Mouse (Mus musculus) kidney, postnatal 0 days (tissue): ENCODE data around the gene Pknox2. TPM values are rescaled to one million over a fixed set of nuclear protein-coding genes. Genes with fewer than 3 reads are reported as not detected.

Experiments used
- ATAC-seq: fragments of 200-750 bp; cut with Nextera tagmentation; replicated peaks from 2 replicates; pipeline ENCODE4 v1.8.0; 2017; ENCODE audit warnings: low read depth, moderate number of reproducible peaks, moderate TSS enrichment, moderate library complexity; ENCODE audit not compliant: low FRiP score
- DNase-seq: peaks from one replicate; pipeline ENCODE4 v3.0.0-alpha.2; 2016; ENCODE audit warnings: low spot score
- H3K27ac ChIP-seq: fragments of 300-500 bp; sonication (generic); 2 replicates; pipeline ENCODE4 v1.5.1; 2014; ENCODE audit warnings: mild to moderate bottlenecking
- H3K27me3 ChIP-seq: fragments of 300-500 bp; sonication (generic); 2 replicates; pipeline ENCODE4 v1.6.1; 2014; ENCODE audit warnings: low read length, mixed read lengths; ENCODE audit not compliant: insufficient read depth
- H3K36me3 ChIP-seq: fragments of 300-500 bp; sonication (generic); 2 replicates; pipeline ENCODE4 v1.6.1; 2014; ENCODE audit warnings: low read length, mixed read lengths; ENCODE audit not compliant: insufficient read depth
- H3K4me1 ChIP-seq: fragments of 300-500 bp; sonication (generic); replicated peaks from 2 replicates; pipeline ENCODE4 v1.6.1; 2014; ENCODE audit warnings: antibody characterized with exemption, low read length, mixed read lengths; ENCODE audit not compliant: insufficient read depth
- H3K4me2 ChIP-seq: fragments of 300-500 bp; sonication (generic); 2 replicates; pipeline ENCODE4 v1.6.1; 2014; ENCODE audit warnings: mild to moderate bottlenecking, low read length, moderate library complexity, mixed read lengths
- H3K4me3 ChIP-seq: fragments of 300-500 bp; sonication (generic); replicated peaks from 2 replicates; pipeline ENCODE4 v1.5.1; 2014; ENCODE audit warnings: low read depth, low read length
- H3K9ac ChIP-seq: fragments of 300-500 bp; sonication (generic); 2 replicates; pipeline ENCODE4 v1.6.1; 2014; ENCODE audit warnings: low read depth, low read length
- H3K9me3 ChIP-seq: fragments of 300-500 bp; sonication (generic); replicated peaks from 2 replicates; pipeline ENCODE4 v1.6.1; 2016; ENCODE audit warnings: low read length, inconsistent platforms, mixed read lengths
- CTCF ChIP-seq: IDR thresholded peaks from 2 replicates; pipeline ENCODE4 v1.5.1; 2016; ENCODE audit warnings: antibody characterized with exemption, low read depth, mild to moderate bottlenecking, moderate library complexity
- WGBS: fragments of 180-500 bp; shearing (Covaris S2); extraction: QIAGEN DNeasy Blood & Tissue Kit; methylation state at CpG from one replicate; pipeline ENCODE4 v1.1.7; 2014; 5-methylcytosine and 5-hydroxymethylcytosine counted together
- polyA plus RNA-seq: library from polyadenylated mRNA; unstranded; fragments of >200 nt; fragmentation: Nextera tagmentation; extraction: Ambion mirVana; gene quantifications from 2 replicates; pipeline ENCODE4 v1.2.1, GENCODE M21; 2015

Pknox2 gene
- polyA plus RNA-seq, 1 experiment from 2014 or later: 6.0 TPM

DNA sequence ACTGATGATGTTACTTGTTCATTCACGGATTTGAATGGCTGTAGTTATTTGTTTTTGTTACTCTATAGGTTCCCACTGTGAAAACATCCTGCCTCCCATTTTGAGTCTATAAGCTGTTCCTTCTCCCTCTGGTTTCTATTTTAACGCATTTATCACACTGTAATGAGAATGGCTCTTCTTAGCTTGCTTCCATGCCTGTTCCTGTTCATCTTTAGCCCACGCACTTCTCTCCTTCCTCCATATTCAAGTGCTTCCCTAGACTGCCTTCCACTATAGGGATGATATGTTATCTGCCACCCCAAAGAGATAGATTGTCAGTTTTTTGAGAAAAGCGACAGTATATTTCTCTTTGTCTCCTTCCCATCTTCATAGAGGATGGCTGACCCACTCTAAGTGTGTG is 246.7 kb downstream of the Pknox2 start:
- Histone ChIP-seq H3K9ac (no peak overlapping the region), H3K4me1 (no peaks in the 10 kb centered on the region), H3K9me3 (no peaks in the 10 kb centered on the region), H3K27ac (no peak overlapping the region), H3K27me3 (no peaks in the 10 kb centered on the region), H3K36me3 (no peaks in the 10 kb centered on the region), H3K4me2 (no peak overlapping the region), H3K4me3 (no peak overlapping the region)
- 82% methylated on average over 4 of the region's 4 CpGs for WGBS
- DNase-seq (no peak), ATAC-seq (no peak)
- no peak for TF ChIP-seq CTCF

DNA sequence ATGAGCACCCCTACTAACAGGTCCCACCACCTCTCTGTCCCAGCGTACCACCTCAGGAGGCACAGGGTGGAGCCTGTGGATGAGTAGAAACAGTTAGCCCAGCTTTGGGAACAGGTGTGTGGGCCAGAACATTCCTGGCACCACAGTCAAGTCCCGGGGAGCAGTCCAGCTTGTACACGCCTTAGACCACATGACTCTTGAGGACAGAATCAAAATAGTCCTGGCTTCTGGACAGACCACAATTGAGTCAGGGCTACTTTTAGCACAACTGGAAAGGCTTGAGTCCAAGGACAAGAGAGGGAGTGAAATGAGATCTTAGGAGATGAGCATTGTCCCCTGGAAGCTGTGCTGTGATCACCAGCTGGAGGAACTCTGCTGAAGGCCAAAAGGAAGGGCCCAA is 248.6 kb downstream of the Pknox2 start:
- 90% methylated on average over 3 of the region's 3 CpGs for WGBS
- no peaks in the 10 kb centered on the region for H3K27me3 ChIP-seq
- H3K9ac ChIP-seq: no peak overlapping the region
- ATAC-seq (no peak), DNase-seq (no peak)
- no peaks in the 10 kb centered on the region for H3K36me3 ChIP-seq
- H3K27ac ChIP-seq: no peak overlapping the region
- TF ChIP-seq CTCF: no peak
- no peaks in the 10 kb centered on the region for H3K9me3 ChIP-seq
- no peak overlapping the region for H3K4me3 ChIP-seq
- H3K4me2 ChIP-seq: no peak overlapping the region
- H3K4me1 ChIP-seq: no peaks in the 10 kb centered on the region

DNA sequence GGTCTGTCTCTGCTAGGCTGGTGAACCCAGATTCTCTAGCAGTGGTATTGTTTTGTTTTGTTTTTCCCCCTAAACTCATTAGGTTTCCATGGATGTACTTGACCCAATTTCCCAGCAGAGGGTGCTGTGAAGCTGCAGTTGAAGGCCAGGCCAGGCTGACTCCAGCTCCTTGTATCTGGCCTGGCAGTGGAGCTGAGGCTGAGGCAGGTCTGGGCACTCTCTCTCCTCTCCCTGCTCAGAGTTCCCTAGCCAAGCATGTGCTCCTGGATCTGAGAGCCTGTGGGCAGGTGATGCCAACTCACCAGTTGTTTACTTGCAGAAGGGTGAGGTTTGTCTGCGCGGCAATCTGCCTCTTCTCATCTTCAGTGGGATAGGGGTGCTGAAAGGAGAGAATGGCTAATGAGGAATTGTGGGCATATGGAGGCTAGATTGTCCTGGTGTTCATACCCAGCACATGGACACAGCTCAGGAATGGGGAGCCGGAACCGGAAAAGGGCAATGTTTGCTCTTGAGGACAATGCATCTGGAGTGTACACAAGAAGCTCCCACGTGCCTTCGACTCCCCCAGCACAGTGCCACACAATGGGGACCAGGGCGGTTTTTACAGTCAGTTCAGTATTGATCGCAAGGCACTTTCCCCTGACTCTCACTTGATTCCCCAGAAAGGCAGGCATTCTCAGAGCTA is 252.1 kb downstream of the Pknox2 start:
- no peak for ATAC-seq

DNA sequence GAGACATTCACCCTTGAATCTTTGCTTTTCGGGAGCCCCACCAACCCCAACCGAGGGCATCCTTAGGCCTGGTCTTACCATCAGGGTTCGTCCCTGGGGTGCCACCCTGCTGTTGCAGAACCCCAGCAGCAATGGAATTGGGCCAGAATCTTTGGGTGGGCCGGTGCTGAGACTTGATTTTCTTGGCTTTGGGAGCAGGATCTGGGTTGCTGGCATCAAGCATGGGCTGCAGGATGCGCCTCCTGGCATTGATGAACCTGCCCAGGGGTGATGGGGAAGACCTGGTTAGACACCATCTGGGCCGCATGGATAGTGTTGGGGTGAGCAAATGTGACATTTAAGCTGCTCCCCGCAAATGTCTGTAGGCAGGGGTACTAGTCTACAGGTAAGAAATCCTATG is 253.0 kb downstream of the Pknox2 start:
- TF ChIP-seq CTCF: no peak
- H3K4me2 ChIP-seq: no peak overlapping the region
- H3K9me3 ChIP-seq: no peaks in the 10 kb centered on the region
- no peaks in the 10 kb centered on the region for H3K27me3 ChIP-seq
- H3K36me3 ChIP-seq: no peaks in the 10 kb centered on the region
- no peak overlapping the region for H3K9ac ChIP-seq
- no peak overlapping the region for H3K27ac ChIP-seq
- 92% methylated on average over 7 of the region's 7 CpGs for WGBS
- no peaks in the 10 kb centered on the region for H3K4me1 ChIP-seq
- H3K4me3 ChIP-seq: no peak overlapping the region
- no peak for DNase-seq
- ATAC-seq: no peak

More for the DNA sequence above, 252.1 kb downstream of the Pknox2 start:
- Histone ChIP-seq H3K36me3 (no peaks in the 10 kb centered on the region), H3K4me1 (no peaks in the 10 kb centered on the region), H3K9ac (no peak overlapping the region), H3K4me3 (no peak overlapping the region), H3K27ac (no peak overlapping the region), H3K4me2 (no peak overlapping the region), H3K27me3 (no peaks in the 10 kb centered on the region), H3K9me3 (no peaks in the 10 kb centered on the region)
- 83% methylated on average over 8 of the region's 8 CpGs for WGBS
- peak; percentile 76 for TF ChIP-seq CTCF
- peak; percentile 66 for DNase-seq

DNA sequence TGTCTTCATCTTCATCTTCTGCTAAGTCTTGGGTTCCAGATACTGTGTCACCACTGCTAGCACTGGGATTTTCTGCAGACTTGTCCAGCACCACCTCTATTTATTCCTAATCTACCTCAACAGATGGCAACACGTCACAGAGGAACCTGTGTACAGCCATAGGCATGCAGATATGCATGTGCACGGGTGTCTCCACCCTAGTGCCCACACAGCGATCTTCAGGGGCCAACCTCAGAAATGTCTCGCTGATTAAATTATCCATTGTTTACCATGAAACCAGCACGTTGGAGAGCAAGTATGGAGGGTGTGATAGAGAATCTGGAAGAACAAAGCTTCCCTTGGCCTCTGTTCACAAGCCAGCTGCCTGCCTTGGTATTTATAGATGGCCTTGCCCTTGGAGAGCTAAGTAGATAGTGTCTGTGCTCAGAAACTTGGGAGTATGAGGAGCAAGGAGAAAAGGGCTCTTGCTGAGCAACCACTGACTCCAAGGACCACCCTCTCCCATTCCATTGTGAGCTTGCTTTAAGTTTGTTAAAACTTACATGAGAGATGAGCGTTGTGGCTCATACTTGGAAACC is 253.7 kb downstream of the Pknox2 start:
- H3K9ac ChIP-seq: no peak overlapping the region
- H3K27me3 ChIP-seq: no peaks in the 10 kb centered on the region
- DNase-seq (no peak), ATAC-seq (no peak)
- H3K4me3 ChIP-seq: no peak overlapping the region
- H3K27ac ChIP-seq: no peak overlapping the region
- 88% methylated on average over 6 of the region's 6 CpGs for WGBS
- no peak overlapping the region for H3K4me2 ChIP-seq
- no peaks in the 10 kb centered on the region for H3K9me3 ChIP-seq
- no peaks in the 10 kb centered on the region for H3K36me3 ChIP-seq
- no peak for TF ChIP-seq CTCF
- H3K4me1 ChIP-seq: no peaks in the 10 kb centered on the region

DNA sequence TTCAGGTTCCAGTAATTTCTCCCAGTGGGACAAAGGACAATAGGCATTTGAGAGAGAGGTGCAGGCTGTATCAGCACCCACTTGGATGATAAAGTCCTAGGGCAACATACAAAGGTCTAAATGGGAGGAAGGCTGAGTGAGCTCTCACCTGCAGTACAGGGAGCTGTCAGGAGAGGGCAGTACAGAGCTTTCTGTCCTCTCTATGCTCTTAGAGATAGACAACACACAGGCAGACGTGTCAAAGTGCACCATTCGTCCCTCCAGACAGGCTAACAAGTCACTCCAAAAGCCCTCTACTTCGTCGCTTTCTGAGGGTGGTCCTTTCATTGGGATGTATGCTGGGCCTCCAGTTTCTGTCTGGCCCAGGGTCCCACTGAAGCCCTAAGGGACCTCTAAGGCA is 256.7 kb downstream of the Pknox2 start:
- ATAC-seq (no peak; the same call in 1 of the 2 replicates), DNase-seq (peak; percentile 27)
- Histone ChIP-seq H3K9ac (no peak overlapping the region), H3K9me3 (no peaks in the 10 kb centered on the region), H3K27ac (no peak overlapping the region), H3K27me3 (no peaks in the 10 kb centered on the region), H3K4me3 (no peak overlapping the region), H3K4me1 (no peaks in the 10 kb centered on the region), H3K4me2 (no peak overlapping the region), H3K36me3 (no peaks in the 10 kb centered on the region)
- peak; percentile 68 for TF ChIP-seq CTCF
- WGBS: 30% methylated on average over 4 of the region's 4 CpGs
